Mouse (Mus musculus) fat pad, adult 2 months (tissue): ENCODE data around the gene Itgb1bp1.

Experiments used
- DNase-seq: peaks from one replicate; pipeline ENCODE4 v3.0.0-alpha.2; 2011; ENCODE audit warnings: low read depth, low spot score; ENCODE audit errors: extremely low read depth

The Itgb1bp1 gene

DNA sequence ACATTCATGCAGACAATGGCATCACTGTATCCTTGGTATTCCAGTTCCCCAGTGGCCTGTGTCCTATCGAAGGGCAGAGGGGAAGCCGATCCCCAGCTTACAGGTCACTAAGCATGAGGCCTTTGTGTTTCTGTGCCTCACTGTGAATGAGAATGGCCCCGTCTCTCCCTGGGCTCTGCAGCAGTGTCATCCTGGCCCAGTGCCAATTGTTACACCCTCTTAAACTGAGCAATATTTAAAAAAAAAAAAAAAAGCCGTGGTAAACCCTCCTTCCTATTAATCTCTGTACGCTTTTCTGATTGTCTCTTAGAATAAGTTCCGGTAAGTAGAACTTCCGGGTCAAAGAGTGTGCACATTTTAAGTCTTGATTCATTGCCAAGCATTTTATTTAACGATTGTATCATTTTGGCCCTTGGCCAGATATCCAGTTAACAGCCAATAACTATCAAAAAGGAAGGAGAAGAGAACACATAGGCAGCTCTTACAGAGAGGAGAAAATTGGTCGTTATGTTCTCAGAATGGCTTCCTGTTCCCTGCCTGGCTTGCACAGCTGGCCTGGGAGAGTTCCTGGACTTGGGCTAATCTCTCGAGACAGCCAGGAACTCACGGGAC, 81.3 kb downstream of the Itgb1bp1 start:
- DNase-seq: no peak

GRCm38 (mm10) chr12:21201485-21202269, 84.4 kb downstream of the Itgb1bp1 start:
- no peak for DNase-seq

GRCm38 (mm10) chr12:21200613-21201012, 85.5 kb downstream of the Itgb1bp1 start:
- DNase-seq: no peak

GRCm38 (mm10) chr12:21196420-21196819, 89.7 kb downstream of the Itgb1bp1 start:
- DNase-seq: peak; percentile 91

DNA sequence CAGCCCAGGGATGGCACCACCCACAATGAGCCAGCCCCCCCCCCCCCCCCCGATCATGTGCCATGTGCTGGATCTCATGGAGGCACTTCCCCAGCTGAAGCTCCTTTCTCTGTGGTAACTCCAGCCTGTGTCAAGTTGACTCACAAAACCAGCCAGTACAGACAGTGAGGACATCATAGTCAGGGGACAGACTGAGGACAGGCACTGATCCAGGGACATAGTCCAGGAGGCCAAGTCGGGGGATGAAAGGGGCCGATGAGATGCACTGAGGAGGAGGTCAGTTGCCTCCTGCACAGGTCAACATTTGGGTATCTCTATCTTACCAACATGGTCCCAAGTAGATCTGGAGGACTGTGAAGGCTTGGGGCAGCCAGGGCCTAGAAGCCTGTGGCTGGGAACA, 90.6 kb downstream of the Itgb1bp1 start:
- DNase-seq: no peak

DNA sequence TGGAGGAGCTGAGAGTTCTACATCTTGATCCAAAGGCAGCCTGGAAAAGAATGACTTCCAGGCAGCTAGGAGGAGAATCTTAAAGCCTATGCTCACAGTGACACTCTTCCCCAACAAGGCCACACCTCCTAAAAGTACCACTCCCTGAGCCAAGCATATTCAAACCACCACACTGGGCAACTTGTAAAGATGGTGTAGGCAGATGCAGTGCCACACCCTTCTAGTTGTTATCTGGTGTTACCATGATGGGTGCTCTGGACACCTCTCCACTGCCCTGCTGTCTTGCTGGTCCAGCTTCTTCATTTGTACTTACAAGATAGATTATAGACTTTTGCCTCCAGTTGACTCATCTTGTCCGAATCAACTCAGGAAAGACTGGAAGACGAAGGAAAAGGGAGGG, 94.5 kb downstream of the Itgb1bp1 start:
- DNase-seq: no peak
